Mouse (Mus musculus) Patski (cell line): ENCODE data around the gene Gm2056. TPM values are rescaled to one million over a fixed set of nuclear protein-coding genes. Genes with fewer than 3 reads are reported as not detected.
"Not testable (repeated sequence)": the region's sequence is repeated elsewhere in the genome, so short reads cannot be mapped to it uniquely, and the experiment has no call there.

Source experiments
- ATAC-seq: fragments of 100-300 bp; one replicate; pipeline ENCODE4 v1.8.0; 2021
- CTCF ChIA-PET: fragments of 350-600 bp; sonication (Branson Sonifier 250); formaldehyde crosslinking; loops from one replicate; lab custom pipeline; 2022; ENCODE audit warnings: inconsistent platforms; lab: Charles Lee
- POLR2A ChIA-PET: fragments of 350-600 bp; sonication (Branson Sonifier 250); formaldehyde crosslinking; loops from one replicate; lab custom pipeline; 2022; ENCODE audit warnings: antibody characterized with exemption, inconsistent platforms; lab: Charles Lee
- DNase-seq: peaks from one replicate; pipeline ENCODE4 v3.0.0-alpha.2; 2011; ENCODE audit warnings: low read depth, low spot score
- H3K27me3 ChIP-seq: fragments of 371-371 bp; one replicate; pipeline ENCODE4 v1.5.1; 2021
- in situ Hi-C: fragments of 300-500 bp; cut with MboI; formaldehyde crosslinking; loops from 3 replicates; pipeline ENCODE4 v1.11.1; 2018; ENCODE audit warnings: low pct_unique_long_range_greater_than_20kb, mixed read lengths
- polyA plus RNA-seq: library from polyadenylated mRNA; unstranded; gene quantifications from one replicate; pipeline ENCODE4 v1.2.3, GENCODE M21; 2021

The Gm2056 gene
- not detected for polyA plus RNA-seq

DNA sequence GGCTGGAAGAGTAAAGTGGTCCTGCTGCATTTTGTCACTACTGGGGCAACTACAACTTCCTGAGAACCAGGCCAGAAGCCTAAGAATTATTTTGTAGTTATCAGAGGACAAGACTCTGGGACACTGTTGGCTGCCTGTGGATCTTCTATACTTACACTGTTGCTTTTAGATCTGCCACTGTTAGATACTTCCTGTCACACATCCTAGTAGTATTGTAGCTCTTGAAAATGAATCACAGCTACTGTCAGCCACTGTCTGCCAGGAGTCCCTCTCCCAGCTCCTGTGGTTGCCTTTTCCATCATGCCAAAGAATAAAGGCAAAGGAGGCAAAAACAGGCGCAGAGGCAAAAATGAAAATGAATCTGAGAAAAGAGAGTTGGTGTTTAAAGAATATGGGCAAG is at the start of gene Gm2056:
TSS of gene Gm2056 (plus strand) at position 301 of the 400 bp plus-strand sequence.
- in situ Hi-C loops, CTCF ChIA-PET, DNase-seq, H3K27me3 ChIP-seq, ATAC-seq, POLR2A ChIA-PET: not testable (repeated sequence)

DNA sequence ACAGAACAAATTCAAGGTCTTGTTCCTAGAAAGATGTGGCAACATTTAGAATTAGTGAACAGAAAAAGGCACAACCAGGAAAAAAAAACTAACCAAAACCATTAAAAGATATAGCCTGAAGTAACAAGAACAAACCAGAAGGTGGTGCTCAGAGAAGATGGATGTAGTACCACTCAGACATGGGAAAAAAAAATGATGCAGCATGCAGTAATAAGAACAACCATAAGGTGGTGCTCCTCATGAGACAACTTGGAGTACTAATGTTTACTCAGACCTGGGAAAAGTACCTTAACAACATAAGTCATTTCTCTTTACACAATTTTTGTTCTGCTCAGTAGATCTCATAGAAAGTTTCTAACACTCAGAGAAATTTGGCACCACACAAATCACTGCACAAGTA is 42.8 kb upstream of the Gm2056 start:
- H3K27me3 ChIP-seq, CTCF ChIA-PET, POLR2A ChIA-PET, in situ Hi-C loops, DNase-seq, ATAC-seq: not testable (repeated sequence)

DNA sequence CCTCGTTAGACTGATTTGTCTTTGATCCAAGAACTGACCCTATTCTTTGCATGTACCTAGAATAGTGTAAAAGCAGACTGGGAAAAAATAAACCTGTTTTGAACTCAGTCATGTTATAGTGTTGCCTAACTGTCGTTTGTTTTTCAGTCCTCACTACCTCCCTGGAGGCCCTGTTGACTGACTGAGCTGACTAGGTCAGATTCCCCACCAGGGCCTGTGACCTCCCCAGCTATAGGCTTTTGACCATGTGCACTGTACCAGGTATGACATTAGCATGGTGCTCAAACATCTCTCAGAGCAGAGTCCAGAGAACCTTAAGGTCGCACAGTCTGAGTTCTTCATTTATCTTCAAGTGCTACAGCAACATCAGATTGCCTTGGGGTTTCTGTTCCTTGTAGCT is 22.7 kb upstream of the Gm2056 start:
- H3K27me3 ChIP-seq, CTCF ChIA-PET, POLR2A ChIA-PET, ATAC-seq, in situ Hi-C loops, DNase-seq: not testable (repeated sequence)

DNA sequence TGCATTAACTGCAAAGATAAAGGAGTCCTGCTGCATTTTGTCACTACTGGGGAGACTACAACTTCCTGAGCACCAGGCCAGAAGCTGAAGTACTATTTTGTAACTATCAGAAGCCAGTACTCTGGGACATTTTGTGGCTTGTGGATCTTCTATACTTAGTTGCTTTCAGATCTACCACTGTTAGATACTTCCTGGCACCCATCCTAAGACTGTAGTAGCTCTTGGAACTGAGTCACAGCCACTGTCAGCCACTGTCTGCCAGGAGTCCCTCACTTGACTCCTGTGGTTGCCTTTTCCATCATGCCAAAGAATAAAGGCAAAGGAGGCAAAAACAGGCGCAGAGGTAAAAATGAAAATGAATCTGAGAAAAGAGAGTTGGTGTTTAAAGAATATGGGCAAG is 15.3 kb upstream of the Gm2056 start, which contains the start of gene Gm2075:
TSS of gene Gm2075 (plus strand) at position 301 of the 400 bp plus-strand sequence.
- CTCF ChIA-PET, in situ Hi-C loops, POLR2A ChIA-PET, ATAC-seq, DNase-seq, H3K27me3 ChIP-seq: not testable (repeated sequence)

DNA sequence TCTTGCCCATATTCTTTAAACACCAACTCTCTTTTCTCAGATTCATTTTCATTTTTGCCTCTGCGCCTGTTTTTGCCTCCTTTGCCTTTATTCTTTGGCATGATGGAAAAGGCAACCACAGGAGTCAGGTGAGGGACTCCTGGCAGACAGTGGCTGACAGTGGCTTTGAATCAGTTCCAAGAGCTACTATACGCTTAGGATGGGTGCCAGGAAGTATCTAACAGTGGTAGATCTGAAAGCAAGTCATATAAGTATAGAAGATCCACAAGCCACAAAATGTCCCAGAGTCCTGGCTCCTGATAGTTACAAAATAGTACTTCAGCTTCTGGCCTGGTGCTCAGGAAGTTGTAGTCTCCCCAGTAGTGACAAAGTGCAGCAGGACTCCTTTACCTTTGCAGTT is 8.1 kb upstream of the Gm2056 start, which contains the start of gene Gm6803:
TSS of gene Gm6803 (minus strand) at position 101 of the 400 bp plus-strand sequence.
- DNase-seq, H3K27me3 ChIP-seq, CTCF ChIA-PET, in situ Hi-C loops, ATAC-seq, POLR2A ChIA-PET: not testable (repeated sequence)

DNA sequence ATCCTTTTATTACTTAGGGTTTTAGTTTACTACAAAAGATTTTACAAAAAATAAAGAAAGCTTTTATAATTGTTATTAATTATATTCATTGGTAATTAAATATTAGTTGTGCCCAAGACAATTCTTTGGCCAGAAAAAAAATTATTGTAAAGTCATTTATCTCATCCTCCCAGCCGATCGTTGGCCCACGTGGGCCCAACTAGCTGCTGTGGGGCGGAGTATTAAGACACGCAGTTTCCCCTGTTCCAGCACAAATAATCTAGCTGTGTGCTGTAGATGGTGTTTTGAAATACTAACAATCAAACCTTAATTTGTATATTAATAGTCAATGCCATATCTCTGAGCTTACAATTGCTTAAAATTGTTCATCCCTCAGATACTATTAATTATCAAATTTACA is 5.4 kb downstream of the Gm2056 start:
- H3K27me3 ChIP-seq, DNase-seq, ATAC-seq, in situ Hi-C loops, POLR2A ChIA-PET, CTCF ChIA-PET: not testable (repeated sequence)

DNA sequence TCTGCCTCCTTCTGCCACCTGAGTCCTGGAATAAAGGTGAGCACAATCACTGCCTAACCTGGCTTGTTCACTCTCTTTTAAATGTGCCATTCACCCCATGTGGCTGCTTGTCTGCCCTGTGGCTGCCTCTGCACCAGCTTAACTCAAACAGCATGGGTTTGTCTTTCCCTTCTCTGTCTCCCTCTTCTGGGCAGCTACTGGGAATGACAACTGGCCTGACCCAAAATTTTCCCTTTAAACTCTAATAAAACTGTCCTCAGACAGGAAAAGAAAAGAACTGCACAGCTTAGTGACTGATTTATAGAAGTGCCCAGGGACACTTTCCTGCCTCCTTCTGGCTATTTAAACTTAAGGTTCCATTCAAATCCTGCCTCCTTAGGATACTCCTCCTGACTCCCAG is 12.3 kb downstream of the Gm2056 start:
- POLR2A ChIA-PET, H3K27me3 ChIP-seq, ATAC-seq, in situ Hi-C loops, CTCF ChIA-PET, DNase-seq: not testable (repeated sequence)

DNA sequence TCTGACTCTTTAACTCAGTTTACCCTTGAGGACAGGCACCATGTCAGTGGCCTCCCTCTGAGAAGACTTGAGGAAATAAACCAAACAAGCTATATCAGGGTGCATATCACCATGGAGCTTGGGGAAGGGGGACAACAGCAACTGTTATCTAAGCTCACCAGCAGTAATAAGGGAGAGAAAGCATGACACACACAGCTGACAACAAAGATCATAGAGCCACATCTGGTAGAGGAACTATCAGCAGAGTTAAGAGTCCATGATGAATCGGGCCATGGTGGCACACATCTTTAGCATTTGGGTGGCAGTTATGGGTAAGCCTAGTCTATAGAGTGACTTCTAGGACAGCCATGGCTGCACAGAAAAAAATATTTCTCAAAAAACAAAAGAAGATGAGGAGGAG is 12.9 kb downstream of the Gm2056 start:
- DNase-seq, POLR2A ChIA-PET, in situ Hi-C loops, ATAC-seq, H3K27me3 ChIP-seq, CTCF ChIA-PET: not testable (repeated sequence)

DNA sequence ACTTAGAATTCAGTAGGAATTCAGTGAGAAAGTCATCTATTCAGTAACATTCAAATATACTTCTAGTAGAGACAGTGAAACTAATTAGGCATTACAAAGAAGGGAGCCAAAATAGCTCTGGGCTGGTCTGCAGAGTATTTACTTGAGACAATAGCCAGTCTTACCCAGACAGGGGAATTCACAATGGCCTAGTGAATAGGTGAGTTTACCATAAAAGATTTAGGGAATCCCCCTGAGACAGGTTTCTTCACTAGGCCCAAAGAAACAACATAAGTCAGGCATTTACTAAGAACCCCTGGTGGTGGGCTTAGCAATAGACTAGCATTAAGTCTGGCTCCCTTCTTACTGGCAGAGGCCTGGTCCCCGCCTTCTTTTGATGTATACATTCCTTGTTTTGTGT is 18.4 kb downstream of the Gm2056 start:
- DNase-seq, H3K27me3 ChIP-seq, CTCF ChIA-PET, ATAC-seq, in situ Hi-C loops, POLR2A ChIA-PET: not testable (repeated sequence)

Other genes with a start within 250 kb of the Gm2056 start
- not detected for gene Gm21936, start 231.5 kb upstream of the Gm2056 start, polyA plus RNA-seq
- gene BB287469, start 210.4 kb upstream of the Gm2056 start, polyA plus RNA-seq, result not detected
- gene Gm2001, start 184.7 kb upstream of the Gm2056 start, polyA plus RNA-seq, result not detected
- gene Gm2016, start 152.9 kb upstream of the Gm2056 start, polyA plus RNA-seq, result 0.39 TPM
- gene Gm2022, start 131.6 kb upstream of the Gm2056 start, polyA plus RNA-seq, result 0.32 TPM
- not detected for gene Gm2035, start 107.1 kb upstream of the Gm2056 start, polyA plus RNA-seq
- 0.03 TPM for gene Gm2042, start 72.9 kb upstream of the Gm2056 start, polyA plus RNA-seq
- gene Gm2075, start 15.2 kb upstream of the Gm2056 start, polyA plus RNA-seq, result not detected
- not detected for gene Gm6803, start 8.2 kb upstream of the Gm2056 start, polyA plus RNA-seq
- gene Gm16368, start 56.7 kb downstream of the Gm2056 start, polyA plus RNA-seq, result not detected
- not detected for gene Gm10436, start 155.1 kb downstream of the Gm2056 start, polyA plus RNA-seq
- gene Gm8332, start 223.1 kb downstream of the Gm2056 start, polyA plus RNA-seq, result 14.2 TPM
- 0.63 TPM for gene Gm5662, start 247.5 kb downstream of the Gm2056 start, polyA plus RNA-seq